Mouse (Mus musculus) spleen, adult 2 months (tissue): ENCODE data around the gene Brd2.

Experiments
- CTCF ChIP-seq: fragments of 200-500 bp; IDR thresholded peaks from 2 replicates; pipeline ENCODE4 v1.5.1; 2011; ENCODE audit warnings: mild to moderate bottlenecking, inconsistent platforms; ENCODE audit not compliant: insufficient read depth, insufficient read length, insufficient replicate concordance; ENCODE audit errors: extremely low read depth
- POLR2A ChIP-seq: fragments of 200-500 bp; IDR thresholded peaks from 2 replicates; pipeline ENCODE4 v1.6.1; 2011; ENCODE audit warnings: low read depth, low read length, inconsistent platforms

DNA sequence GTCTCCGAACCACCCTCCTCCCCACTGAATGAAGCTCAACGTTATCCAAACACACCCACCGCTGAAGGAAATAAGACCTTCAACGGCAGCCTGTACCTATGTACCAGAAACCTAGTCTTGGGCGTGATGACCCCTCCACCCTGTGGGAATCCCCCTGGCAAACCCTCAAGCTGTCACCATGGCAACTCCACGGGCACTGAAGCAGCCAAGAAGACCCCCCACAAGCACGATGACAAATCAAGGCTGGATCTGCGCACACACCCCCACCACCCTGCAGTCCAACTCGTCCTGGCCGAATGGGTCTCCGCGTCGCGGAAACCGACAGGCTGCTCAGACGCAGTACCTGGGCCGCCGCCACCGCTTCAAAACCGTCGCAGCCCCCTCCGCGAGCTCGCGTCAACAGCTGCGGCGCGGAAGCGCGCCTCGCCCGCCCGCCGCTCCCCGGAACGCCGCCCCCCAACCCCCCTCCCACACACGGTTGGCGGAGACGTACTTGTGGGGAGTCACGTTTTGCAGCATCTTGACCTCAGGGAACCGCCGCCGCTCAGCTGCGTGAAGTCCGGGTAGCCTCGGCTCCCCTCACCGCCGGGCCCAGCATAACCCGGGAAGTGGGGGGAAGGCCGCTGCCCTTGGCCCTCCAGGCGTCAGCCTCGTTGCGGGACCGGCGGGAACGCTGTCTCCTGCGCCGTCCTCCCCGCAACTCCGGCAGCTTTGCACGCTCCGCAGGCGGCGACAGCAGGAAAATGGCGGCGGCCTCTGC lies 4.1 kb downstream of the Brd2 start:
- TF ChIP-seq CTCF (no peak), POLR2A (no peak)
